Mouse (Mus musculus): ENCODE measurements at regions not wholly inside any gene's neighbourhood (a gene's known extent, or its start where the extent isn't known, plus 50 kb on each side); places are given as distances from the start of the nearest gene placed in this dataset.
"Not testable (repeated sequence)": the region's sequence is repeated elsewhere in the genome, so short reads cannot be mapped to it uniquely, and the experiment has no call there.

DNA sequence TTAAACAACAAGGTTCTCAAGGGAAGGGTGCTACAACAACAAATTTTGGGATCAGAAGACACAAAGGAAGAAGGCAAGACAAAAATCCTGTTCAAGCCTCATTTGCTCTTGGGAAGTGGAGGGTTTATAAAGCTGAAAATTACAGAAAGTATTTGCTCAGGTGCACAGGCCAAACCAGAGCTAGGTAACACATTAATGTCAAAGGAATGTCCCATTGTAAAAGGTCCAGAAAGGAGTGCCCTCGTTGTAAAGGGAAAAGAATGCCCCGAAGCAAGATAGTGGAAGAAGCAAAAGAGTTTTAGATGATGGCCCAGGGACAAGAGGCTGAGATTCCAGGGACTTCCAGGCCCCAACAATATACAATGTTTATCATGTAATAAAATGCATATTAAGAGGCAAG is 317.3 kb downstream of the Car8 start:
- no peak for DNase-seq (ENCODE audit: low spot score in 2 of 2)

DNA sequence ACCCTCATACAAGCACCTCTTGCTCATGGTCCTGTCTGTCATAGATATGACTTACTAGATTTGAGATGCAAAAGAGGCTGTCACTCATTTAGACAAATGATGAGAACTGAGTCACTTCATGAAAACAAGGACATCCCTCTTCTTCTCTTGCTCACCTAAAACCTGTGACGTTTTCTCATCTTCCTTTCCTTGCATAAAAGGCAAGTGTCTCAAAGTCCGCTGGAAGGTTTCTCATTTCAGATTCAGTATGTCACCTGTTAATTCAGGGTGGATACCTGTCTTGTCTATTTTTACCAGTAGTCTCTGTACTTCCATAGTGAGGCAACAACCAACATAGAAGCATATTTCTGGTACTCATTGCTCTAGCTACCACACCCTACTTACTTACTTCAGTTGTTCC is 325.6 kb downstream of the Car8 start:
- DNase-seq (ENCODE audit: low spot score in 2 of 2): no peak

DNA sequence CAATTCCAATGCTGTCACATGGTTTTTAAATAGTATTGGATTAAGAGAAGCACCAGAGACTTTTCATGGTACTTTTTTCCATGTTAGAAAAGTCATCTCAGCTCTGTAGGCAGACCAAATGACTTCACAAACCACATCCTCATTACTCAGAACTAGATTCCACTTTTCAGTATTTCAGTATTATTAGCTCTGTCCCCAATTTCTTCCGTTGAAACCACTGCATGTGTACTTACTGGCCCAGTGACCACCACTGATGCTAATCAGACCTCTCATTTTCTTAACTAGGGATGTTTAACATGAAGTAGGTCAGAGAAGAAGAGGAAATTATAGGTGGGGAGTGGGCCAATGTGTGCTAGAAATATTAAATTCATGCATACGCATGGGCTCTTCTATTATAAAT is 326.2 kb downstream of the Car8 start:
- DNase-seq (ENCODE audit: low spot score in 2 of 2): no peak

GRCm38 (mm10) chr4:7903130-7903529 is 335.7 kb downstream of the Car8 start:
- DNase-seq (ENCODE audit: low spot score in 2 of 2): no peak

- no peak for DNase-seq (ENCODE audit: low spot score in 2 of 2)
These were observed 343.9 kb downstream of the Car8 start for GRCm38 (mm10) chr4:7894914-7895313.

- no peak for DNase-seq (ENCODE audit: low spot score in 2 of 2)
These were observed 347.7 kb downstream of the Car8 start for GRCm38 (mm10) chr4:7891128-7891527.

GRCm38 (mm10) chr4:7854518-7854917 is 384.3 kb downstream of the Car8 start:
- DNase-seq (ENCODE audit: low spot score in 2 of 2): no peak

- peak; percentile 1 to 21 for DNase-seq (ENCODE audit: low spot score in 2 of 2)
These were observed 385.6 kb downstream of the Car8 start for GRCm38 (mm10) chr4:7853121-7853782.

- no peak for DNase-seq (ENCODE audit: low spot score in 2 of 2)
These were observed 386.7 kb downstream of the Car8 start for GRCm38 (mm10) chr4:7852006-7852615.

DNA sequence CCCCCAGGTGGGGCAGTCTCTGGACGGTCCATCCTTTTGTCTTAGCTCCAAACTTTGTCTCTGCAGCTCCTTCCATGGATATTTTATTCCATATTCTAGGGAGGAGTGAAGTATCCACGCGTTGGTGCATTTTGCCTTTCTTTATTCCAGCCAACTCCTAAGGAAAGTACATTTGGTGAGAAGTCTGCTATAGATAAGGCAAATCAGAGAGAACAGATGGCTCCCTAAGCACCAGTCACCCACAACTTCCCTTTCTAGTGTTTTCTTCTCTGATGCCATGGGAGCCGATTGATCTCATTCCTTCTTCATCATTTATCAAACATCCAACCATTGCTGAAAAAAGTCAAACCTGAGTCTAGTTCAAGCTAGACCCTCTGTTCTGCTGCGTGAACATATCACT is 391.4 kb downstream of the Car8 start:
- DNase-seq (ENCODE audit: low spot score in 2 of 2): no peak

GRCm38 (mm10) chr4:7829126-7829525 is 409.7 kb downstream of the Car8 start:
- no peak for DNase-seq (ENCODE audit: low spot score in 2 of 2)

GRCm38 (mm10) chr4:7819847-7820246 is 419.0 kb downstream of the Car8 start:
- no peak for DNase-seq (ENCODE audit: low spot score in 2 of 2)

DNA sequence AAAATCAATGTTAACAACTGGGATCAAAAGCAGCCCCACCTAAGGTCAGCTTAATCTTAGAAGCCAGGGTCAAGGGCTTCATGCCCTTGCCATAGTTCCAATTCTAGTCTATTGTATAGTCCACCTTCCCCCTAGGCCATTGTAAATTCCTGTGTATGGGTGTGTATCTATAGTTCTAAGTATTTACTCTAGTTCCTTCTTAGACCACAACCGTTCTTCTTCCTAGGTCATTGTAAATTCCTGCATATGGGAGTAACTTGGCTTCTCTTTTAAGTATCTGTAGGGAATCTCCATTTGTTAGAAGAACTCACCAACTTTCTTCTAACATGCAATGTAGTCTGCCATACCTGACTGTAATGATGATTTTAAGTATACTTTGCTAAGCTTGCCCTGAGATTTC is 461.1 kb downstream of the Car8 start:
- not testable (repeated sequence) for DNase-seq (ENCODE audit: low spot score in 2 of 2)

DNA sequence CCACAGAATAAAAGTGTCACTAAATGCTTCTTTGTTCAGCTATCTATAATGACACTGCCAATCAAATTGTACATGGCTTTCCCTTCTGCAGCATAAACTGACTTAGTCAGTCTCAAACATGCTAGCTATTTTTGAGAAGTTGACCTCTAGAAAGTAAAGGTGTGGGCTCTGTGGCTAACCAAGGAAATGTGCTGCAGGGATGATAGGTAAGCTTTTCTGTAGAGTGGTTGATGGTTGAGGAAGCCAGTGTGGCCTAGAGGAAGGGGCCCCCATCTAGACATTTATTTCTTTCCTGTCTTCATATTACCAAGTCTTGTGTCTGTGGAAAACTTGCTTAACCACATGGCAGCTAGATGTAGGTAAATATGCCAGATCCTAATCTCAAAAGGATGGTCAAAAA is 483.4 kb downstream of the Car8 start:
- peak; percentile 3 to 4 for DNase-seq (ENCODE audit: low spot score in 2 of 2)

- DNase-seq (ENCODE audit: low spot score in 2 of 2): no peak
These were observed 484.9 kb downstream of the Car8 start for GRCm38 (mm10) chr4:7753931-7754330.

GRCm38 (mm10) chr4:7751208-7751607 is 487.6 kb downstream of the Car8 start:
- no peak for DNase-seq (ENCODE audit: low spot score in 2 of 2)

- no peak for DNase-seq (ENCODE audit: low spot score in 2 of 2)
These were observed 515.9 kb downstream of the Car8 start for GRCm38 (mm10) chr4:7722893-7723292.

- no peak for DNase-seq (ENCODE audit: low spot score in 2 of 2)
These were observed 550.3 kb downstream of the Car8 start for GRCm38 (mm10) chr4:7688516-7688915.

DNA sequence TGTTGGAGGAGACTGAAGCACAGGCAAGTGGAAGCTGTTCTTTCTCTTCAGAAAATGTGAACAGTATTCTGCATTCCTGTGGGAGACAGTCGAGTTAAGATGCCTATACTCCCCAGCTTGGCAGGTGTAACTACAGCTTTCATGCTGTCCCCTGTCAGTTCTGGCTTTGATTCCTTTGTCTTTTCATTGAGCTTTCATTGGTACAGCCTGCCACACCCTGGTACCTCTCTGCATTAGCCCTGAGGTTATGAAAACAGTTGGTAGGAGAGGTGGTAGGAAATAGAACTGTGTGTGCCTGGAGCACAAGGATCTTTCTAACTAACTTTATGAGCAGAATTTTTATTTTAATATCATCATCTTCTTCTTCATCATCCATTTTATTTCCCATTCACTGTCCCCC is 551.6 kb downstream of the Car8 start:
- no peak for DNase-seq (ENCODE audit: low spot score in 2 of 2)

DNA sequence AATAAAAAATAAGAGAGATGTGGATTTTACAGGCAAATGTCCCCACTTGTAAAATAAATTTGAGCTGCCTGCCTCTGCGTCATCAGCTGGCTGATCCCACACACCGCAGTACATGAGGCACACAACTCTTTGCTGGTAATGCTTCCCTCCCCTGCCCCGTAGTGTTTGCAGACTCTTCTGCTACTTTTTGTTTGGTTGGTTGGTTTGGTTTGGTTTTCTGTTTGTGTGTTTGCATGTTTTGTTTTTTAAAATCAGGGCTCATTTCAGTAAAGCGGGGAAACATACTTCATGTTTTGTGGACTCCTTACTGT is 568.1 kb downstream of the Car8 start:
- DNase-seq (ENCODE audit: low spot score in 2 of 2): no peak

DNA sequence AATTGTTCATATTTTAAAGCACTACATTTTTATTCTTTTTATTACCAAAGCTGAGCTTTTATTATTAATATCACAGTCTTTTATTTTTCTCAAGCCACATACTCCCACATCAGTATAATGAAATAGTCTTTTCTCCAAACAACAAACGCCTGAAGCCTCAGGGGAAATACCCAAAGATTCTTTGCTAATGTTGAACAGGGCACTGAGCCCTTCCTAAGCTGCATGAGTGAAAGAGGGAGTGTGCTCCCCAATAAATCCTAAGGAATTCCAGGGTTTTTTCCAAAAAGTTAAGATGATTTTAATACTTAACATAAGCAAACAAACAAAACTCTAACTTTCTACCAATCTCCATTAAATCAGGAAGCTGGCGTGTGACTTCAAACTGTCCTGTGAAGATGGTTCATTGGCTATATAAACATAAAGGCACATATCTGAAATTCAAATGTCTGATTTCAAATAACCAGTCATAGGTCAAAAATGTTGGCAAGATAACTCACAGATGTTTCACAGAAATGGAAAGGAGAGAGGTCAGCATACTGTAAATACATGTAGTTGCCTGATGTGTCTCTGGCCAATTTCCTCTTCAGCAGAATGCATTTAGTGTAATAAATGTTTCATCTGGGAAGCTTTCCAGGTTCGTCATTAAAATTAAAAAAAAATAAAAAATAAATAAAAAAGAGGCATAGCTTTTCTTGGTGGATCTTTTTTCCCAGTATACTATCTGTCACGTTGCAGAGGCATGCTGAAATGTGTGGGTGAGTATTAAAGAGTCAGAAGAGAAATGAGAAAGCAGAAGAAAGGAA is 568.6 kb downstream of the Car8 start:
- DNase-seq (ENCODE audit: low spot score in 2 of 2): no peak

GRCm38 (mm10) chr4:7666935-7667594 is 571.8 kb downstream of the Car8 start:
- DNase-seq (ENCODE audit: low spot score in 2 of 2): no peak

Data from spleen, postnatal 36 days (tissue).